Mouse (Mus musculus) liver, embryonic 15.5 days (tissue): Measurements from ENCODE around the gene Exoc3l. TPM values are rescaled to one million over a fixed set of nuclear protein-coding genes. Genes with fewer than 3 reads are reported as not detected.
A peak's percentile ranks its signal among the peaks of the same experiment; 100 is the strongest.

Experiments
- ATAC-seq: fragments of 200-750 bp; cut with Nextera tagmentation; 2 replicates; pipeline ENCODE4 v1.8.0; 2017; ENCODE audit warnings: moderate number of reproducible peaks, mild to moderate bottlenecking, moderate library complexity; ENCODE audit not compliant: insufficient read depth
- H3K27ac ChIP-seq: fragments of 300-500 bp; sonication (generic); replicated peaks from 2 replicates; pipeline ENCODE4 v1.5.1; 2015; ENCODE audit warnings: mild to moderate bottlenecking, inconsistent platforms
- H3K27me3 ChIP-seq: fragments of 300-500 bp; sonication (generic); 2 replicates; pipeline ENCODE4 v1.6.1; 2015; ENCODE audit warnings: mild to moderate bottlenecking, inconsistent platforms
- H3K36me3 ChIP-seq: fragments of 300-500 bp; sonication (generic); replicated peaks from 2 replicates; pipeline ENCODE4 v1.6.1; 2015; ENCODE audit warnings: moderate library complexity, mild to moderate bottlenecking, inconsistent platforms
- H3K4me1 ChIP-seq: fragments of 300-500 bp; sonication (generic); replicated peaks from 2 replicates; pipeline ENCODE4 v1.6.1; 2015; ENCODE audit warnings: inconsistent platforms
- H3K4me2 ChIP-seq: fragments of 300-500 bp; sonication (generic); 2 replicates; pipeline ENCODE4 v1.6.1; 2015; ENCODE audit warnings: moderate library complexity, mild to moderate bottlenecking, inconsistent platforms
- H3K4me3 ChIP-seq: fragments of 300-500 bp; sonication (generic); replicated peaks from 2 replicates; pipeline ENCODE4 v1.5.1; 2015; ENCODE audit warnings: mild to moderate bottlenecking, inconsistent platforms
- H3K9ac ChIP-seq: fragments of 300-500 bp; sonication (generic); 2 replicates; pipeline ENCODE4 v1.6.1; 2015; ENCODE audit warnings: moderate library complexity, mild to moderate bottlenecking, inconsistent platforms
- H3K9me3 ChIP-seq: fragments of 300-500 bp; sonication (generic); replicated peaks from 2 replicates; pipeline ENCODE4 v1.6.1; 2016; ENCODE audit warnings: inconsistent platforms
- WGBS: fragments of 180-500 bp; shearing (Covaris S2); methylation state at CpG from one replicate; pipeline ENCODE4 v1.1.7; 2015; ENCODE audit warnings: mixed read lengths; ENCODE audit not compliant: insufficient replicate concordance; 5-methylcytosine and 5-hydroxymethylcytosine counted together
- microRNA counts: library from miRNA; unstranded; fragments of <30 nt; microRNA quantifications from one replicate; lab custom pipeline; 2016
- microRNA-seq: library from miRNA; unstranded; fragments of <30 nt; microRNA quantifications from one replicate; pipeline ENCODE4, GENCODE M21; 2016
- polyA plus RNA-seq: library from polyadenylated mRNA; unstranded; fragments of >200 nt; fragmentation: Nextera tagmentation; extraction: Ambion mirVana; gene quantifications from 2 replicates; pipeline ENCODE4 v1.2.1, GENCODE M21; 2015

Exoc3l gene
- polyA plus RNA-seq, 1 experiment from 2014 or later, result 6.0 TPM

DNA sequence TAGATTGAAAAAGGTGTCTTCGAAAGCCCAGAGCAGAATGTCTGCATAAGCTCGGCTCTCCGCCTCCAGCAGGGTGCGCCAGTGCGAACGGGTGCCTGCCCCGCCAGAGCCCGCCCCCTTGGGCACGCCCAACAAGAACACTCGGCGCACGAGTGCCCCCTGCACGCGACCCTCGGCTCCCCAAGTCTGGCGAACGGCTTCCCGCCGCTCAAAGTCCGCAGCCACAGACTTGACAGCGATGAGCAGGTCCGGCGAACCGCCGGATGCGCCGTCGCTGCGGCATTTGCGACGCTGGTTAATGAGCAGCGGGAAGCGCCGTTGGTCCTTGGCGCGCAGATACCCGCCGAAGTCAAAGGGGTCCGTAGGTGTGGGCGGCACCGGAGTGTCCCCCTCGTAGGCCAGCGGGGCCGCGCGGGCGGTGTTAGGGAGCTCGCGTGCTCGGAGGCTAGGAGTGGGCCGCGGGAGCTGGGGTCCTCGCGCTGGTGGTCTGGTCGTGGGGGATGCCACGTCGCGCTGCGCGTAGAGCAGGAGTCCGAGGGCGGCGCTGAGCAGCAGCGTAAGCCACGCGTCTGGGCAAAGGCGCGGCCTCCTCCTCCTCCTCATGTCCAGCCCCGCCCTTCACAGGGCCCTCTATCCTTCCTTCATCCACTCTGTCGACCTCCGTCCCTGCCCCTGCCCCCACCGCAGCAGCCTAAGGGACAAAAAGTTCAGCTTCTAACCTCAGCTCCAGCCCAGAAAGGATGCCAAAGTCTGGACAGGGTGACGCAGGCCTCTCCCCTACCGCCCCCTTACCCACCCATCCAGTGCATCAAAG, 41.5 kb downstream of the Exoc3l start:
- H3K36me3 ChIP-seq, result peaks cover 44% of the 10 kb centered on the region
- peak overlapping the region; percentile 100 for H3K4me2 ChIP-seq
- peak overlapping the region; percentile 66 for H3K9ac ChIP-seq
- H3K9me3 ChIP-seq, result no peaks in the 10 kb centered on the region
- under 1% methylated on average over 74 of the region's 74 CpGs for WGBS
- peak overlapping the region; percentile 84 for H3K27ac ChIP-seq
- peak overlapping the region; percentile 74 for H3K4me3 ChIP-seq
- ATAC-seq, result peak; percentile 94
- peaks cover 49% of the 10 kb centered on the region for H3K4me1 ChIP-seq
- H3K27me3 ChIP-seq, result peaks cover 42% of the 10 kb centered on the region

DNA sequence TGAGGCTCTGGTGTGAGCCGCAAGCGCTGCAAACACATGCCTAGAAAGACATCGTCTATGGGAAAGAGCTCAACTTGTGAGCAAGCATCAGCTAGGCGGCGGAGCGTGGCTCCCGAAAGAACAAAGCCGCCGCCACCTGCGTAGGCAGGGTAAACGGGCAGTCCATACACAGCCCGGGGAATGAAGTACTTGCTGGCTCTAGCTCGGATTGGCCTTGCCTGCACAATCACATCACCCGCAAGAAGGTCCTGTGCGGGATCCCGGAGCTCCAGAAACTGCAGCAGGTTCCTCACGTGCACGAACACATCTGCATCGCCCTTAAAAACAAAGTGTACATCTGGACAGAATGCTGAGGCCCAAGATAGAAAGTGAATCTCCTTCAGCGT, 42.1 kb downstream of the Exoc3l start:
- Histone ChIP-seq H3K4me2 (peak overlapping the region; percentile 100), H3K9me3 (no peaks in the 10 kb centered on the region), H3K9ac (peak overlapping the region; percentile 66; the same call in 1 of the 2 replicates), H3K27me3 (peaks cover 36% of the 10 kb centered on the region), H3K4me1 (peaks cover 43% of the 10 kb centered on the region), H3K36me3 (peaks cover 50% of the 10 kb centered on the region), H3K4me3 (peak overlapping the region; percentile 74), H3K27ac (peak overlapping the region; percentile 84; the same call in 1 of the 2 replicates)
- ATAC-seq, result no peak
- WGBS, result 53% methylated on average over 20 of the region's 20 CpGs

DNA sequence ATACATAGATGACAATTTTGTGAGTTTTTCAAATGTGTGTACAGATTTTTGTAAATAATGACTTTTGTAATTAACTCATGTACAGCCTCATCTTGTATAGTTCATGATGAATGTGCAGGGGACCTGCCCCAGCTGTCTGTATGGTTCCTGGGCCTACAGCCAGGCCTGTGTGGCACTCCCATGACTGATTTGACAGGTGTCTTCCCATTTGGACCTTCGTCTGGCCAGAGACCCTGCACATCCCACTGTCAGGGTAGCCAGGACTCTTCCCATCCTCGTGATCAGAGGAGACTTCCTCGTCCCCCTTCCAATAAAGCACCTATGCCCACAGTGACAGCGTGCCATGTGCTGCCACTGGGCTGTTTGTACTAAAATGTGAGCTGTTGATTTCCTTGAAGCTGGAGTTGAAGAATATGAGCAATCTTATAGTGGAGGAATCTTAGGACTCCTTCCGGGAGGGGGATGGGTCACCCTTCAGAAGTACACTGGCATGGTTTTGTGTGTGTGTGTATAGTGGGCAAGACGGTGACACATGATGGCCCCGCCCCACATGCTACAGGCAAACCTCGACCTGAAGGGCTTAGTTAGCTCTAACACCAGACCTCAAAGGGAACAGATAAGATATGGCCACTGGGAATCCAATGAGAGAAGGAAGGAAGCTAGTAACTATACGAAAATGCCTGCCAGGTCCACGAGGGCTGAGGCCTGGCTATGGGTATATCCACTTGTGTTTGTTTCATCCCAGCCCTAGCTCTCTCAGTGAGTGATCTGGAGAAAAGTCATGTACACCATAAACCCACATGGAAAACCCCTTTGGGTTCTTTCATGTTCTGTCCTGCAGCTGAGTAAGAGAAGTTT, 43.0 kb downstream of the Exoc3l start:
- WGBS, result 54% methylated on average over 10 of the region's 10 CpGs
- Histone ChIP-seq H3K4me2 (peak overlapping the region; percentile 100; the same call in 1 of the 2 replicates), H3K9me3 (no peaks in the 10 kb centered on the region), H3K36me3 (peaks cover 58% of the 10 kb centered on the region), H3K4me1 (peaks cover 40% of the 10 kb centered on the region), H3K27ac (no peak overlapping the region), H3K27me3 (peaks cover 28% of the 10 kb centered on the region), H3K9ac (no peak overlapping the region), H3K4me3 (no peak overlapping the region)
- ATAC-seq, result no peak

GRCm38 (mm10) chr8:105251954-105252353, 43.9 kb downstream of the Exoc3l start:
- peaks cover 68% of the 10 kb centered on the region for H3K36me3 ChIP-seq

DNA sequence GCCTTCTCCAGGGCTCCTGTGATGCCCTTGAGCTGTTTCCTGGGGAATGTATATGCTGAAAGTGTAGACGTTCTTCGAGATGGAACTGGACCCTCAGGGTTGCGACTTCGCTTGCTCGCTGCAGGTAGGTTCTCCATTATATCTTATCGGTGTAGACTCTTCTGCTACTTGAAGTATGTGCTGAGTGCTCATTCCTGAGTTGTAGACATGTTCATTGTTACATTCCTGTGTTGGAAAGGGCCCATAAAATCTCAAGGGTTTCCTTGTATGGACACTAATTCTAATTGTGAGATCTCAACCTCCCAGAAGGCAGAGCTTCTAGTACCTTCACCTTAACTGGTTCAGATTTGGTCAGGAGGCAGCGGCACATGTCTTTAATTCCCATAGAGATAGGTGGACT, 54.9 kb downstream of the Exoc3l start:
- Histone ChIP-seq H3K27me3 (no peaks in the 10 kb centered on the region), H3K36me3 (peaks cover 74% of the 10 kb centered on the region), H3K4me1 (no peaks in the 10 kb centered on the region), H3K4me3 (no peak overlapping the region), H3K9me3 (no peaks in the 10 kb centered on the region), H3K27ac (no peak overlapping the region), H3K9ac (no peak overlapping the region), H3K4me2 (no peak overlapping the region)
- WGBS, result 91% methylated on average over 7 of the region's 7 CpGs
- ATAC-seq, result no peak

More at GRCm38 (mm10) chr8:105251954-105252353, 43.9 kb downstream of the Exoc3l start:
- Histone ChIP-seq H3K4me3 (no peak overlapping the region), H3K9me3 (no peaks in the 10 kb centered on the region), H3K4me1 (peaks cover 40% of the 10 kb centered on the region), H3K27ac (no peak overlapping the region), H3K27me3 (peaks cover 20% of the 10 kb centered on the region; the same call in 1 of the 2 replicates), H3K9ac (no peak overlapping the region), H3K4me2 (no peak overlapping the region)
- WGBS, result 79% methylated on average over 6 of the region's 6 CpGs
- no peak for ATAC-seq

MicroRNAs within 50 kb of the gene (microRNA counts, 519-probe panel; counts per million panel counts)
- 2,410 counts per million, percentile 41 among the panel's probes with 10 or more counts for microRNA mmu-miR-328 (lab: Ali Mortazavi, UCI)

Small RNA genes lying within 50 kb of the gene (microRNA-seq; reads per million reads assigned to microRNA genes)
- not detected for gene Gm27320
- gene Mir328, result 310 reads per million, percentile 65 among the genes with 10 or more reads in this experiment

Other genes starting within 250 kb of the Exoc3l start
- gene Ces3a, start 247.5 kb downstream of the Exoc3l start, polyA plus RNA-seq, result 0.58 and 0.97 TPM in 2 replicates
- gene Ces3b, start 212.3 kb downstream of the Exoc3l start, polyA plus RNA-seq, result not detected in 2 replicates
- gene Ces4a, start 164.3 kb downstream of the Exoc3l start, polyA plus RNA-seq, result not detected in 2 replicates
- 6.5 and 7.0 TPM in 2 replicates for gene Cbfb, start 125.4 kb downstream of the Exoc3l start, polyA plus RNA-seq
- gene D230025D16Rik, start 71.0 kb downstream of the Exoc3l start, polyA plus RNA-seq, result 16.9 and 20.3 TPM in 2 replicates
- gene B3gnt9, start 40.9 kb downstream of the Exoc3l start, polyA plus RNA-seq, result 2.3 and 2.4 TPM in 2 replicates
- 14.9 and 15.5 TPM in 2 replicates for gene Tradd, start 31.5 kb downstream of the Exoc3l start, polyA plus RNA-seq
- gene Fbxl8, start 31.5 kb downstream of the Exoc3l start, polyA plus RNA-seq, result 1.2 and 1.3 TPM in 2 replicates
- not detected in 2 replicates for gene Hsf4, start 26.3 kb downstream of the Exoc3l start, polyA plus RNA-seq
- gene Nol3, start 20.0 kb downstream of the Exoc3l start, polyA plus RNA-seq, result 0.22 and 0.30 TPM in 2 replicates
- 0.59 and 0.68 TPM in 2 replicates for gene 4931428F04Rik, start 6.2 kb downstream of the Exoc3l start, polyA plus RNA-seq
- 197 and 211 TPM in 2 replicates for gene E2f4, start 1.6 kb upstream of the Exoc3l start, polyA plus RNA-seq
- gene Elmo3, start 9.5 kb upstream of the Exoc3l start, polyA plus RNA-seq, result 3.4 and 4.4 TPM in 2 replicates
- 10.4 and 11.8 TPM in 2 replicates for gene Lrrc29, start 30.2 kb upstream of the Exoc3l start, polyA plus RNA-seq
- gene Tmem208, start 30.3 kb upstream of the Exoc3l start, polyA plus RNA-seq, result 91.2 and 91.8 TPM in 2 replicates
- gene Fhod1, start 51.9 kb upstream of the Exoc3l start, polyA plus RNA-seq, result 0.53 and 0.70 TPM in 2 replicates
- gene Slc9a5, start 52.7 kb upstream of the Exoc3l start, polyA plus RNA-seq, result 0.13 TPM in 2 replicates
- not detected in 2 replicates for gene Plekhg4, start 77.2 kb upstream of the Exoc3l start, polyA plus RNA-seq
- not detected in 2 replicates for gene Kctd19, start 117.4 kb upstream of the Exoc3l start, polyA plus RNA-seq
- 0.12 and 0.13 TPM in 2 replicates for gene Lrrc36, start 117.5 kb upstream of the Exoc3l start, polyA plus RNA-seq
- gene Tppp3, start 175.4 kb upstream of the Exoc3l start, polyA plus RNA-seq, result 3.1 and 4.8 TPM in 2 replicates
- gene Zdhhc1, start 200.8 kb upstream of the Exoc3l start, polyA plus RNA-seq, result 1.9 and 2.3 TPM in 2 replicates
- gene Hsd11b2, start 222.7 kb upstream of the Exoc3l start, polyA plus RNA-seq, result 0.40 and 0.58 TPM in 2 replicates